Mouse (Mus musculus) gastrocnemius, postnatal 14 days (tissue): ENCODE results near the gene Tnpo3. TPM values are rescaled to one million over a fixed set of nuclear protein-coding genes. Genes with fewer than 3 reads are reported as not detected.
"Not testable (repeated sequence)": the region's sequence is repeated elsewhere in the genome, so short reads cannot be mapped to it uniquely, and the experiment has no call there.

Source experiments
- DNase-seq: peaks from one replicate; pipeline ENCODE4 v3.0.0; 2021; ENCODE audit warnings: mixed read lengths
- intact Hi-C: fragments of 180-260 bp; cut with DNase I; formaldehyde crosslinking; loops from one replicate; pipeline ENCODE4 v1.15.1; 2025; ENCODE audit warnings: low total_unique reads
- total RNA-seq, 2 experiments: library from RNA; stranded (reverse); gene quantifications; 2 replicates each; pipeline ENCODE4 v1.2.3; 2021

The Tnpo3 gene
- total RNA-seq, 2 experiments from 2014 or later, result 28.3 to 28.8 TPM

GRCm38 (mm10) chr6:29623857-29624256, 14.2 kb upstream of the Tnpo3 start:
- intact Hi-C loops, result no loop called here
- no peak for DNase-seq

GRCm38 (mm10) chr6:29622273-29622672, 12.6 kb upstream of the Tnpo3 start:
- intact Hi-C loops, result no loop called here

DNA sequence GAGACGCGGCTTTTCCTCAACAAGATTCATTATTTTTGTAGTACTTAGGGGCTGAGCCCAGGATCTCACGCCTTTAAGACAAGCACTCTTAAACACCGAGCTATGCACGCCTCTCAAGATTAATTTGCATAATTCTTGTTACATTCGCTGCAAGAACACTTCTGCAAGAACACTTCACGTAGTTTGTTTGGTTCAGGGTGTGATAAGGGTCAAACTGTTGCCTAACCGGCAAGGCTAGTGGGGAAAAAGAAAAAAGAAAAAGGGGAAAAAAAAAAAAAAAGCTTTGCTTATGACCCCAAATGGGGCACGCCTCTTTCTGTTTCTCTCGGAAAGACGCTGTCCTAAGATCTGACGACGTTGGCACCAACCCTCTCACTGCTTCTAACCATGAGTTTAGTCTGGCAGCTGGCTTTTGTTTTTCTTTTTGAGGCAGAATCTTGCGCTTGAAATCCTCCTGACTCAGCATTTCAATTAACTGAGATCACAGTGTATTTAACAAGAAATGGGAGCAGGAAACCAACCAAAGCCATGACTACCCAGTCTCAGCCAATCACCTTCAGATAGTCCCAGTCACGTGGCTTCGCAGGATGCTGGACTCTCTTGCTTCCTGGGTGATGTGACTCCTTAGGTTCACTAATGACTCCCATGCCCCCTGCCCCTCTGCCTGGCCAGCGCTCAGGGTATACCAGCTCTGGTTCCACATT, 11.3 kb upstream of the Tnpo3 start:
- no peak for DNase-seq
- intact Hi-C loops, result no loop called here

More at GRCm38 (mm10) chr6:29622273-29622672, 12.6 kb upstream of the Tnpo3 start:
- DNase-seq, result no peak

GRCm38 (mm10) chr6:29620176-29620575, 10.5 kb upstream of the Tnpo3 start:
- no peak for DNase-seq
- intact Hi-C loops, result no loop called here

GRCm38 (mm10) chr6:29610020-29610640, 443 bp upstream of the Tnpo3 start:
- DNase-seq, intact Hi-C loops: not testable (repeated sequence)

DNA sequence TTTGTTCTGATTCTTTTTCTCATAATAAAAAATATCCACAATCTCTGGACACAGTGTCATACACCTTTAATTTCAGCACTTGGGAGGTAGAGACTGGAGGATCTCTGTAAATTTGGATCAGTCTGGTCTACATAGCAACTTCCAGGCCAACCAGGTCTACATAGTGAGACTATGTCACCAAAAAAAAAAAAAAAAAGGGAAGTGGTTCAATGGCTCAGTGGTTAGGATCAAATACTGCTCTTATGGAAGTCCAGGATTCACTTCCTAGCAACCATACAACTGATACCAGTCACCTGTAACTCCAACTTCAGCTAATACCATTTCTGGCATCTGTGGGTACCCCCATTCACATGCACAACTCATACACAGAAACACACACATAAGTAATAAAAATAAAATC, 9.5 kb downstream of the Tnpo3 start:
- DNase-seq, result no peak
- intact Hi-C loops, result no loop called here

DNA sequence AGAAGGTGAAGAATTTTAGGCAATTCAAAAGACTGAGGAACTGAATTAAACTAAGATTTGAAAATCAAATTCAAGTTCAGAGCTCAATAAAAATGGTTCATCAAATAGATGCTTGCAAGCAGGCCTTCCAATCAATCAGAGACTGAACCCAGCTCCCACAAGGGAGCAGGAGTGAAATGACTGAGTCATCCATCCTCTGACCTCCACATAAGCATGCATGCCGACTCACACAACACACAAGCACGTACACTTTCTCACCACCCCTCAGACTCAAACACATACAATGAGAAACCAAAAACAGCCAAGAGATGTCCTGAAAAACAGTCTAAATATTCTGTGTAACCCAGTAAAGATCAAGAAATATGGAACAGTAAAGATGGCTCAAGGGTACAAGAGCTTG, 14.0 kb downstream of the Tnpo3 start:
- no peak for DNase-seq
- intact Hi-C loops, result no loop called here

DNA sequence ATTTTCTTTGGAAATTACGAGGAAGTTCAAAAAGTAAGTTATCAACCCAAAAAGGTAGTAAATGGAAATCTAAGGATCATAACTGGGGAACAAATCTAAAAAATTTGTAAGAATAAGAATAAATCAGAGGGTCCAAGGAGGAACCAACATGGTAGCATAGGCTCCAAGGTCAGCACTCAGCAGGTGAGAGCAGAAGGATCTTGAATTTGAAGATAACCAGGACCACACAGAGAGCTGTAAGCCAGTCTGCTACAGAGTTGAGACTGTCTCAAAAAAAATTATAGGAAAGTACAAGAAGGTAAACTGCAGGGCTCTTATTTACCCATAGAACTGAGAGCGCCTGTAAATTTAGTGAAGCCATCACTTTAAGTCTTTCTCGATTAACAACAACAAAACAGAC, 28.5 kb downstream of the Tnpo3 start:
- intact Hi-C loops, result no loop called here
- DNase-seq, result no peak

GRCm38 (mm10) chr6:29580770-29581169, 28.9 kb downstream of the Tnpo3 start:
- intact Hi-C loops, result no loop called here
- no peak for DNase-seq

DNA sequence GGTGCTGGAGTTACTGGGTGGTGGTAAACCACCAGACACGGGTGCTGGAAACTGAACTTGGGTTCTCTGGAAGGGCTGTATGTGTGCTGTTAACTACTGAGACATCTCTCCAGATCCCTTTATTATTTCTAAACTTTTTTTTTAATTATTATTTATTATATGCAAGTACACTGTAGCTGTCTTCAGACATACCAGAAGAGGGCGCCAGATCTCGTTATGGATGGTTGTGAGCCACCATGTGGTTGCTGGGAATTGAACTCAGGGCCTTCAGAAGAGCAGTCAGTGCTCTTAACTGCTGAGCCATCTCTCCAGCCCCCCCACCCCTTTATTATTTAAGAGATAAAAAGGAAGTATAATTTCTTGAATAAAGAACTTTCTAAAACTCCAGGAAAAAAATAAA, 33.3 kb downstream of the Tnpo3 start:
- DNase-seq, intact Hi-C loops: not testable (repeated sequence)

DNA sequence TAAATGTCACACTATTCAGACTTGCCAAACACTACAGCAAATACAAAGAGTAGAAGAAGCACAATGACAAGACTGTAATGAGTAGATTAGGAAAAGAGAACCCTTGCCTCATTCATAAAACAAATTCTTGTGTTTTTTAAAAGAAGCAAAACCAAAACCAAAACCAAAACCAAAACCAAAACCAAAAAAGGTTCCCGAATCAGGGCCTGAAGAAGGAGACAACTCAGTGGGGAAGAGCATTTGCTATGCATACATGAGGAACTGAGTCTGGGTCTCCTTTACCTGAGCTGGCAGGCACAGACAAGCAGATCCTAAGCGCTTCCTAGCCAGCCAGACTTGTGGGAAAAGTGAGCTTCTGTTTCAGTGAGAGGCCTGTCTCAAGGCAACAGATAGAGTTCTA, 52.6 kb downstream of the Tnpo3 start:
- no peak for DNase-seq
- intact Hi-C loops, result no loop called here

DNA sequence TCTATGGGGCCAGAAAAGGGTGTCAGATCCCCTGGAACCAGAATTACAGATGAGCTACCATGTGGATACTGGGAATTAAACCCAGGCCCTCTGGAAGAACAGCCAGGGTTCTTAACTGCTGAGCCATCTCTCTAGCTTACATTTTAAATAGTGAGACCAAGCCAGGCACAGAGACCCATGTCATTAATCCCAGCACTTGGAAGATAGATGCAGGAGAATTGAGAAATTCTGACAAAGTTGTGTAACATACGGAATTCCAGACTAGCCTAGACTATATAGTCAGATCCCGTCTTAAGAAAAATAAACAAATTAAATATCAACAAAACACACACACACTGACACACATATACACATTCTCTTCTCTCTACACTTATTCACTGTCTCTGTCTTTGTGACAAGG, 57.2 kb downstream of the Tnpo3 start:
- DNase-seq, result no peak
- intact Hi-C loops, result no loop called here

GRCm38 (mm10) chr6:29548086-29548485, 61.6 kb downstream of the Tnpo3 start:
- DNase-seq, result no peak
- intact Hi-C loops, result no loop called here

DNA sequence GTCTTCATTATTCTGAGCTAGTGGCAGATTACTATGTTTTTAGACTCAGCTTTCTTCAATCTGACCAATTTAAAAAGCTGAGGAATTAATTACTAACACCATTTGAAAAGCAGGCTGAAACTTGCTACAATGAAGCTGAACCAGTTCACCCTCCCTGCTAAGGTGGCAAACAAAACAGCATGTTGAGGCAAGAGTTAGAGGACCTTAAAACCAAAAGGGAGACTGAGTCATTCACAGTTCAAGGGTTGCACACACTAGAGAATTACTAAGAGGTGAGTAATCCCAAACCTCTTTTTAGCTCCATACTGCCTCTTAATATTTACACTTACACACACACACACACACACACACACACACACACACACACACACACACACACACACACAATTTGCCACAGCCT, 62.1 kb downstream of the Tnpo3 start:
- no peak for DNase-seq
- intact Hi-C loops, result no loop called here

DNA sequence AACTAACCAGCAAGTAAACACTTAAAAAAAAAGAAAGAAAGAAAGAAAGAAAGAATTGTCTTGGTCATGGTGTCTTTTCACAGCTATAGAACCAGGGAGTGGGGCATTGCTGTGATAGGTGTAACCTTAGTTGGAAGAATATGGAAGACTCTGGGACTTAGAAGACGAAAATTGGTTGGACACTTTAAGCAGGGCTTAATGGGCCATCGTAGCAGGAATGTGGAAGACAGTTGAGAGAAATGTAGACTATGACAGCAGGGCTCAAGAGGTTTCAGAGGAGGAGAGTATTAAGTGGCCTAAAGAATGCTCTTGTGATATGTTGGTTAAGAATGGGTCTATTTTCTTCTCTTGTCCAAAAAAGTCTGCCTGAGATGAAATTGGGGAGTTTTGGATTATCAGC, 64.1 kb downstream of the Tnpo3 start:
- intact Hi-C loops, result no loop called here

DNA sequence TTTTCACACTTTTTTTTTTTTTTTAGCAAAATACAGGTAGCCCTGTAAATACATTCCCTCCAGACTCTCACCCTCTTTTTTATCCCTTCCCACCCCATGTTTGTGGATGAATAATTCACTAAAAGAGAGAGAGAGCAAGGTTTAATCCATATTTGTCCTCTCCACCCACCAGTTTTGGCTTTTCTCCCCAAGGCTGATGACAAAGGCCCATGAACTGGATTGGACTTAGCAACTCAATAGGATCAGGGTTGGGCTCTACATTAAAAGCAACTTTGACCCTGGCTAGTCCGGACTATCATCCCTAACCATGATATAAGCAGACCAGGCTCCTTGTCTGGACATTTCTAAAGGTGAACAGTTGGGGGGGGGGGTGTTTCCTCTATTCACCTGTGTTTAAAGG, 68.7 kb downstream of the Tnpo3 start:
- DNase-seq, result no peak
- intact Hi-C loops, result no loop called here

More for the DNA sequence above, 64.1 kb downstream of the Tnpo3 start:
- no peak for DNase-seq

GRCm38 (mm10) chr6:29540223-29540622, 69.5 kb downstream of the Tnpo3 start:
- DNase-seq, result no peak
- intact Hi-C loops, result no loop called here

DNA sequence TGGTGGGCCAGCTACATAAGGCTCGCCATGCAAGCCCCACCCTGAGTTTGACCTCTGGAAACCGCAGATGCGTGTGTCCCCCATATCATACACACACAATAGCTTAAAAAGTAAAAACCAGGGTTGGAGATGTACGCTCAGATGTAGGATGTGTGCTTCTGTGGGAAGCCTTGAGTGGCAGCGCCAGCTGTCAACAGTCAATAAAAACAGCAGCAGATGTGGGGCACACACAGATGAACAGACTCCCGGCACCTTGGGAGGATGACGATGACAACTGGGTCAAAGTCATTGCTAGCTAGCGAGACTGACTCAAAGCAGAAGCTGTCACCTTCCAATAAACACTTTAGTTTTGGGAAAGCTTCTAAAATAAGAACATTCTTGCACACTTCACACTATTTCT, 70.2 kb downstream of the Tnpo3 start:
- DNase-seq, result no peak
- intact Hi-C loops, result no loop called here

DNA sequence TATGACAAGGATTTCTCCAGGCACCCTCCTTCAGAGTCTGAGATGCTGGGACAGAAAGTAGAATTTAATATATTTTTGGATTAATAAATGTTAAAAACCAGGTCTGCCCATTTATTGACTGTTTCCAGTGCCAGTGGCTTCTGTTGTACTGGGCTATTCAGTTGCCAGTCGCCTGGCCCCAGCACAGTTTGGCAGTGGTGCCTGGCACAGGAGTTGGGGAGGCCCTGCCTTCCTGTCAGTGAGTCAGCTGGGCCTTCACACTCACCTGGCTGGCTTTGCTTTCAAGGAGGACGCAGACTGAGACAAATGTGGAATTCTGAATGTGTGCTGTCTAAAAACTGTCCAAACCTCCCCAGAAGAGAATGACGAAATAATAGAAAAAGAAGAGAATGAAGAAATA, 72.5 kb downstream of the Tnpo3 start:
- no peak for DNase-seq
- intact Hi-C loops, result no loop called here

DNA sequence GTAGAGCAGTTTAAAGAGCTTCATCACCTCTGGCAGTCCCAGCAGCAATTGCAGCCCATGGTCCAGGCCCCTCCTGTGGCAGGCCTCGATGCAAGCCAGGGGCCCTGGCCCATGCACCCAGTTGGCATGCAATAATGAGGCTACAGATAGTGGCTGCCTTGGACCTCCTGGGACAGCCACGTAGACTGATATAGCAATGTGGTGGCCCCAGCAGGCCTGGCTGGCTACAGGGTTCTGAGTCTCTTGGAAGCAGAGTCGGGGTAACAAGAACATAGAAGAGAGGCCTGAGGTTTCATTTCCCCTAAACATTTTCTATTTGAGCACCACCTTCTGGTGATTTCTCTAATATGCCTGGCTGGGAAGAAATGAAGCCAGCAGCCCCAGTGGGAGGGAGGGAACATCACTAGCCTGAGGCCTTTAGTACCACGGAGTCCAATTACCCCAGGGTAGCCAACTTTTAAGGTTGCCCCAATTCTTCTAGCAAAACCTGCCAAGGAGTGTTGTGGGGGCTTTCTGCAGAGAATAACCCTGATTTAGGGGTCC, 73.0 kb downstream of the Tnpo3 start:
- DNase-seq, result no peak
- intact Hi-C loops, result no loop called here

GRCm38 (mm10) chr6:29535316-29535715, 74.4 kb downstream of the Tnpo3 start:
- DNase-seq, result no peak

More at GRCm38 (mm10) chr6:29535316-29535715, 74.4 kb downstream of the Tnpo3 start:
- intact Hi-C loops, result no loop called here
